Mouse (Mus musculus): ENCODE results near the gene Sytl1. TPM values are rescaled to one million over a fixed set of nuclear protein-coding genes. Genes with fewer than 3 reads are reported as not detected.
A peak's percentile ranks its signal among the peaks of the same experiment; 100 is the strongest.

The Sytl1 gene
- polyA plus RNA-seq, 1 experiment: 45.2 TPM

DNA sequence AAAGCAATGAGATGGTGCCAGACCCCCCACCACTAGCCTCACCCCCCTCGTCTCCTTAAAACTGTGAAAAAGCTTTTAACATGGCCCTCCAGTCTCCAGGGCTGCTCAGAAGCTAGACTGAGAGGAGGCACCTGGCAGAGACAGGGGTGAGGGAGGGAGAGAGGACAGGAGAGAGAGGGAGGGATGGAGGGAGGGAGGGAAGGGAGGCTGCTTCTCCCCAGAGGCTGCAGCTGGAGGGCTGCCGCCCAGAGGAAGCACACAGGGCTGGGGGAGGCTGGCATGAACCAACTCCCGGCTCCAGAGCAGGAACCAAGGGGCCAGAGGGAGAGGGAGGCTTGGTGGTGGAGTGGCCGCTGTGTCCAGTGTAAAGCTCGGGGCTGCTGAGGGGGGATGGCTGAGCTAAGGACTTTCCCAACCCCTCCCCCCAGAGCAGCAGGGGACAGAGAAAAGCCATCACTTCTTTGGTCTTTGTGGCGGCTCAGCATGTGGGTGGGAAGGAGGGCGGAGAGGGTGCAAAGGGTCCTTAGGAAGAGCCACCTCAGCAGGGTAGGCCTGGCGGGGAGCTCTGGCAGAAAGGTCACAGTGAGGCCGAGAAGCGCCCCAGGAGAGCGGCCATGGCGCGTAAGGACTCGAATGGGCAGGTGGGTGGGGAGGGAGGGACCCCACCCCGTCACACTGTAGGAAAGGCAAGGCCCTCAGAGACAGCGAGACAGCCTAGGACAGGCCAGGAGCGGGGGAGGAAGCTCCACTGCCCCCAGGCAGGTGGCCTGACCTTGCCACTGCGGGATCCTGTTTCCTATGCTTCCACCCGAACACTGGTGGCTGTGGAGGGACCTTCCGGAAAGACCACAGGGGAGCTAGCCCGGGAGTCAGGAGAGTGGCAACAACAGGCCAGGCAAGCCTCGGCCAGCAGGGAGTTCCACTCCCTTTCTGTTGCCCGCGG lies 30.3 kb upstream of the Sytl1 start:
- Histone ChIP-seq H3K36me3 (ENCODE audit: control insufficient read depth, insufficient read depth, low read length) (peaks cover 13% of the 10 kb centered on the region), H3K4me3 (ENCODE audit: control insufficient read depth, insufficient read depth, low read length) (no peak overlapping the region), H3K27ac (ENCODE audit: control insufficient read depth, insufficient read depth, low read length) (peak overlapping the region; percentile 73), H3K27me3 (ENCODE audit: control insufficient read depth, insufficient read depth, low read length) (no peaks in the 10 kb centered on the region), H3K4me1 (replicated peaks; ENCODE audit: control insufficient read depth, insufficient read depth, low read length) (peaks cover 21% of the 10 kb centered on the region)
- TF ChIP-seq CTCF (IDR thresholded peaks at IDR 0.05; ENCODE audit: borderline replicate concordance, control insufficient read depth, extremely low read depth, insufficient read depth, low read length, poor library complexity) (no peak), POLR2A (IDR thresholded peaks at IDR 0.05; ENCODE audit: control insufficient read depth, extremely low read depth, insufficient read depth, low read length, poor library complexity) (no peak)
- DNase-seq: peak; percentile 55
- WGBS: 37% methylated on average over 24 of the region's 24 CpGs

DNA sequence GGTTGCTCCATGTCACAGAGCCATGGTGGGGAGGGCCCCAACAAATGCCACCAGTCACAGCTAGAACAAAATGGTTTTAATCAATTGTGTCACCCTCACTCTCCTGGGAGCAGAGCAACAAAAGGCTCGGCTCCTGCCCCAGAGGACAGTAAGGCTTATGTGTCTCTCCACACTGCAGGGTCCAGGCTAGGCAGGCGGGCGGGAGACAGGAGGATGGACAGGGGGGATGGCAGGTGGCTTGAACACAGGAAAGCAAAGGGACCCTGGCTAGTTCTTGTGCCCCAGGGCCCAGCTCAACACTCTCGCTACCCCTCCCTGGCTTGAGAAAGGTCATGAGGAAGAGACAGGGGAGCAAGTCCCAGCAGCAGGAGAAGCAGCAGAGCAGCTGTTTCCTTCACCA lies 29.5 kb upstream of the Sytl1 start:
- WGBS: 64% methylated on average over 4 of the region's 4 CpGs
- peaks cover 17% of the 10 kb centered on the region for H3K4me1 ChIP-seq (replicated peaks; ENCODE audit: control insufficient read depth, insufficient read depth, low read length)
- no peak overlapping the region for H3K4me3 ChIP-seq (ENCODE audit: control insufficient read depth, insufficient read depth, low read length)
- H3K27me3 ChIP-seq (ENCODE audit: control insufficient read depth, insufficient read depth, low read length): no peaks in the 10 kb centered on the region
- H3K27ac ChIP-seq (ENCODE audit: control insufficient read depth, insufficient read depth, low read length): peak overlapping the region; percentile 48; the same call in 1 of the 2 replicates
- H3K36me3 ChIP-seq (ENCODE audit: control insufficient read depth, insufficient read depth, low read length): peaks cover 13% of the 10 kb centered on the region
- DNase-seq: peak; percentile 27
- no peak for TF ChIP-seq CTCF (IDR thresholded peaks at IDR 0.05; ENCODE audit: borderline replicate concordance, control insufficient read depth, extremely low read depth, insufficient read depth, low read length, poor library complexity)
- TF ChIP-seq POLR2A (IDR thresholded peaks at IDR 0.05; ENCODE audit: control insufficient read depth, extremely low read depth, insufficient read depth, low read length, poor library complexity): no peak

DNA sequence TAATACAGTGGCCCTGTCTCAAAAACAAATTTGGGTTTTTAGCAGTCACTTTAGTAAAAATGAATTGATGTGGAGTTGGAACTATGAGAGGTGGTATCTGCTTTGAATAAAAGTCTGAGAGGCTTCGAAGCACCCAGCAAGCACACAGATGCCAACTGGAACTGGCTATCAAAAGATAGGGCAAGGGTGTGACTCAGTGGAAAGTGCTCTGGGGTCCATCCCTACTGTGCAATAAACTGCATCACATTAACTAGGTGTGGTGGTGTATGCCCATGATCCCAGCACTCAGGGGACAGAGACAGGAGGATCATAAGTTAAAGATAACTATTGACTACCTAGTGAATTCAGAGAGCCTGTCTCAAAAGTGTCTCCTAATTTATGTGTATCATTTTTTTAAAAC lies 28.3 kb upstream of the Sytl1 start:
- DNase-seq: no peak
- Histone ChIP-seq H3K4me3 (ENCODE audit: control insufficient read depth, insufficient read depth, low read length) (no peak overlapping the region), H3K36me3 (ENCODE audit: control insufficient read depth, insufficient read depth, low read length) (peaks cover 11% of the 10 kb centered on the region), H3K4me1 (replicated peaks; ENCODE audit: control insufficient read depth, insufficient read depth, low read length) (peaks cover 17% of the 10 kb centered on the region), H3K27ac (ENCODE audit: control insufficient read depth, insufficient read depth, low read length) (no peak overlapping the region), H3K27me3 (ENCODE audit: control insufficient read depth, insufficient read depth, low read length) (no peaks in the 10 kb centered on the region)
- WGBS: 98% methylated on average over 1 of the region's 1 CpGs
- TF ChIP-seq POLR2A (IDR thresholded peaks at IDR 0.05; ENCODE audit: control insufficient read depth, extremely low read depth, insufficient read depth, low read length, poor library complexity) (no peak), CTCF (IDR thresholded peaks at IDR 0.05; ENCODE audit: borderline replicate concordance, control insufficient read depth, extremely low read depth, insufficient read depth, low read length, poor library complexity) (no peak)

DNA sequence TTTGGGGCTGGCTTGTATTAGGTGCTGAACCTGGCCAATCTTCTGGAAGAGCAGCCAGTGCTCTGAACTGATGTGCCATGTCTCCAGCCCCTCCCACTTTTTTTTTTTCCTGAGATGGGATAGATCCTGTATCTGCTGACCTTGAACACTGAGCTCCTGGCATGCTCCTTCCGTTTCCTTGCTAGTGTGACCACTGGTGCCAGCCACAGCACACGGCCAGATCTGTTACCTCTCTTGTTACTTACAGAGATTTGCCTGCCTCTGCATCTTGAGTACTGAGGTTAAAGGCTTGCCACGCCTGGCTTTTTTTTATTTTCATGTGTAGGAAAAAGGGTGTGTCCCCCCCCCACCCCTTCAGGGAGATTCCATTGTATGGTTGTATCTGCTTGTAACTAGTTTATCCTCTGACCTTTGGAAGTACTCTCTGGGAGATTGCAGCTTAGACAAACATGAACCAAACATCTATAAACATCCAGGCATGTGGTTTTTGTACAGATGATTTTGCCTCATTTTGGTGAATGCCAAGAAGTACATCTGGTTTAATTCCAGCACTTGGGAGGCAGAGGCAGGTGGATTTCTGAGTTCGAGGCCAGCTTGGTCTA lies 23.7 kb upstream of the Sytl1 start:
- 90% methylated on average over 4 of the region's 4 CpGs for WGBS
- DNase-seq: no peak
- TF ChIP-seq CTCF (IDR thresholded peaks at IDR 0.05; ENCODE audit: borderline replicate concordance, control insufficient read depth, extremely low read depth, insufficient read depth, low read length, poor library complexity): no peak
- TF ChIP-seq POLR2A (IDR thresholded peaks at IDR 0.05; ENCODE audit: control insufficient read depth, extremely low read depth, insufficient read depth, low read length, poor library complexity): no peak
- H3K36me3 ChIP-seq (ENCODE audit: control insufficient read depth, insufficient read depth, low read length): no peaks in the 10 kb centered on the region
- no peak overlapping the region for H3K27ac ChIP-seq (ENCODE audit: control insufficient read depth, insufficient read depth, low read length)
- H3K4me1 ChIP-seq (replicated peaks; ENCODE audit: control insufficient read depth, insufficient read depth, low read length): peaks cover 7% of the 10 kb centered on the region
- no peaks in the 10 kb centered on the region for H3K27me3 ChIP-seq (ENCODE audit: control insufficient read depth, insufficient read depth, low read length)
- no peak overlapping the region for H3K4me3 ChIP-seq (ENCODE audit: control insufficient read depth, insufficient read depth, low read length)

DNA sequence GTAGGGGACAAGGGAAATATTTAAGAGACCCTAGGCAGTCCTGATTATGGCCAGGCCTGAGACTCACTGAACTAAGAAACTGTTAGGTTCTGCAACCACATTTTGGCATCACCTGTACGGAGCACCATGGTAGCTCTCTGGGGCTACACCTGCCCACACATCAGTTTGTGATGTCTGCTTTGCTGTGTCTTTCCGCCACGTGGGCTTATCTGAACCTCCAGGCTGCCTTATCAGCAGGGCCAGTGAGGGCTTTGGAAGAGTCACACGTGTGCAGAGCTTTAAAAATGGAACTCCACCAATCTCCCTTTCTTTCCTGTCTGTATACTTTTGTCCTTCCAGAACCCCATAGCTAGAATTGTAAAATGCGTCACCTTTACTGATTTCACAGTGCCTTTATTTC lies 23.0 kb upstream of the Sytl1 start:
- Histone ChIP-seq H3K27me3 (ENCODE audit: control insufficient read depth, insufficient read depth, low read length) (no peaks in the 10 kb centered on the region), H3K27ac (ENCODE audit: control insufficient read depth, insufficient read depth, low read length) (no peak overlapping the region), H3K4me3 (ENCODE audit: control insufficient read depth, insufficient read depth, low read length) (no peak overlapping the region), H3K36me3 (ENCODE audit: control insufficient read depth, insufficient read depth, low read length) (no peaks in the 10 kb centered on the region), H3K4me1 (replicated peaks; ENCODE audit: control insufficient read depth, insufficient read depth, low read length) (peaks cover 7% of the 10 kb centered on the region)
- 67% methylated on average over 5 of the region's 5 CpGs for WGBS
- no peak for TF ChIP-seq POLR2A (IDR thresholded peaks at IDR 0.05; ENCODE audit: control insufficient read depth, extremely low read depth, insufficient read depth, low read length, poor library complexity)
- TF ChIP-seq CTCF (IDR thresholded peaks at IDR 0.05; ENCODE audit: borderline replicate concordance, control insufficient read depth, extremely low read depth, insufficient read depth, low read length, poor library complexity): no peak
- no peak for DNase-seq

DNA sequence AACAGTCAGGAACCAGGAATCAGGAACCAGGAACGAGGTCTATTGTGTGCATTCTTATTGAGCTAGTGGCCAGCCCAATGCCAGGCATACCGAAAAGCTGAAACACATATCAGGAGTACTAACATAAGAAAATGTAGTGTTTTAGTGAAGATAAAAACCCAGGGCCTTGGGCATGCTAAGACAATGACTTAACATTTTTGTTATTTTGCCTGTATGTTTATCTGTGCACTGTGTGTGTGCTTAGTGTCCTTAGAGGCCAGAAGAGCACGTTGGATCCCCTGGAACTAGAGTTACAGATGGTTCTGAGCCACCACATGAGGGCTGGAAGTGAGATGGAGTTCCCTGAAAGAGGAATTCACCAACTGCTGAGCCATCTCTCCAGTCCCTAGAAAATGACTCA lies 22.4 kb upstream of the Sytl1 start:
- no peak for DNase-seq
- peaks cover 7% of the 10 kb centered on the region for H3K4me1 ChIP-seq (replicated peaks; ENCODE audit: control insufficient read depth, insufficient read depth, low read length)
- TF ChIP-seq CTCF (IDR thresholded peaks at IDR 0.05; ENCODE audit: borderline replicate concordance, control insufficient read depth, extremely low read depth, insufficient read depth, low read length, poor library complexity) (no peak), POLR2A (IDR thresholded peaks at IDR 0.05; ENCODE audit: control insufficient read depth, extremely low read depth, insufficient read depth, low read length, poor library complexity) (no peak)
- H3K27me3 ChIP-seq (ENCODE audit: control insufficient read depth, insufficient read depth, low read length): no peaks in the 10 kb centered on the region
- no peaks in the 10 kb centered on the region for H3K36me3 ChIP-seq (ENCODE audit: control insufficient read depth, insufficient read depth, low read length)
- no peak overlapping the region for H3K27ac ChIP-seq (ENCODE audit: control insufficient read depth, insufficient read depth, low read length)
- WGBS: 88% methylated on average over 3 of the region's 3 CpGs
- H3K4me3 ChIP-seq (ENCODE audit: control insufficient read depth, insufficient read depth, low read length): no peak overlapping the region

All from thymus, adult 2 months (tissue).